Mouse (Mus musculus) cerebellum, adult 2 months (tissue): ENCODE measurements around the gene Crtc1.

Experiments
- CTCF ChIP-seq: fragments of 200-500 bp; IDR thresholded peaks from 2 replicates; pipeline ENCODE4 v1.5.1; 2011; ENCODE audit warnings: low read depth, mild to moderate bottlenecking, control low read depth, low read length, moderate library complexity, borderline replicate concordance; ENCODE audit not compliant: insufficient read depth
- POLR2A ChIP-seq: fragments of 200-500 bp; IDR thresholded peaks from 2 replicates; pipeline ENCODE4 v1.6.1; 2011; ENCODE audit warnings: low read length, control low read depth, borderline replicate concordance; ENCODE audit not compliant: insufficient read depth

- TF ChIP-seq CTCF: no peak
- TF ChIP-seq POLR2A: peak; percentile 99
These were observed 86.1 kb downstream of the Crtc1 start, which contains the start of gene Upf1 for GRCm38 (mm10) chr8:70353194-70353817.
